Mouse (Mus musculus): ENCODE measurements around the gene Anxa6.

- no peak for TF ChIP-seq GATA1 (IDR thresholded peaks at IDR 0.05; ENCODE audit: borderline replicate concordance, low read length)
- no peak for TF ChIP-seq FLI1 (IDR thresholded peaks at IDR 0.05; ENCODE audit: low read length)
These were observed 20.4 kb downstream of the Anxa6 start for GRCm38 (mm10) chr11:55012551-55013521.

Measured in megakaryocyte, embryonic 14.5 days (primary cell).